Mouse (Mus musculus) gastrocnemius, postnatal 4 days (tissue): ENCODE results near the gene Smpd1. TPM values are rescaled to one million over a fixed set of nuclear protein-coding genes. Genes with fewer than 3 reads are reported as not detected.

ENCODE experiments used
- DNase-seq, 2 experiments: peaks; one replicate each; pipeline ENCODE4 v3.0.0; 2021 to 2022; ENCODE audit warnings: low spot score in 2 of 2, mixed read lengths in 2 of 2
- total RNA-seq, 2 experiments: library from RNA; stranded (reverse); gene quantifications; 2 replicates each; pipeline ENCODE4 v1.2.3; 2021

Smpd1 gene
- total RNA-seq, 2 experiments from 2014 or later = 36.3 to 39.2 TPM

DNA sequence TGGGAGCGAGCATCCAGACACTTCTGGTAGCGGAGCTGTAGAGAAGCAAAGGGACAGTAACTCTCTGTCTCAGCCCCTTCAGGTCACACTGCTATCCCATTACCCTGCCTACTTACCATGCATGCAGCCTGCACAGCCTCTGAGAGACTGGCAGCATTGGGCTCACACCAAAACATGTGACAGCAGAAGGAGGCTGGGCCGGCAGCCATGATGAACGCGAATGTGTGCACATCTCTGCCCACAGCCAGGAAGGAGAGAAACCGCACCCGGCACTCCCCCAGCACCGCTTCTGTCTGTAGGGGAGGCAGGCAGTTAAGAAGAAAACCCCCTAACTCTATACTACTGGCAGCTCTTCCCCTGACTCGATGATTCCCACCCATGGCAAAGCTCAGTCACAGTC, 4.9 kb downstream of the Smpd1 start:
- no peak for DNase-seq

- DNase-seq = no peak
Measured at GRCm38 (mm10) chr7:105562317-105562716, 8.2 kb downstream of the Smpd1 start.

DNA sequence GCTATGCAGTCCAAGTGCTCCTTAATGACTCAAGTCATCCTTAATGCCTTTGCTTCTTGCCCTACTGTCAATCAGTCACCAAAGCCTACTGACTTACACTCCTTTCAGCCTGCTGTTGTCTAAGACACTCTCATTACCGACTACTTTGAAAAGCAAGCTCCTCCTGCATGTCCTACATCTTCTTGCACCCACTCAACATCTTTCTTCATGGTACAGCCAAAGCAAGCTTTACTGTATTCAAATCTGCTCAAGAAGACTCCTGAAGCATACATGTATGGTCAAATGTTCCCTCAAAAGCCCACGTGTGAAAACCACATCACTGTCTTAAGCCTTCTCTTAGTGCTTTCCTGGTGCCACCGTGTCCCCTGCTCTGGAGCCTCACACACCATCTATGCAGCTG, 9.2 kb downstream of the Smpd1 start:
- no peak for DNase-seq

DNA sequence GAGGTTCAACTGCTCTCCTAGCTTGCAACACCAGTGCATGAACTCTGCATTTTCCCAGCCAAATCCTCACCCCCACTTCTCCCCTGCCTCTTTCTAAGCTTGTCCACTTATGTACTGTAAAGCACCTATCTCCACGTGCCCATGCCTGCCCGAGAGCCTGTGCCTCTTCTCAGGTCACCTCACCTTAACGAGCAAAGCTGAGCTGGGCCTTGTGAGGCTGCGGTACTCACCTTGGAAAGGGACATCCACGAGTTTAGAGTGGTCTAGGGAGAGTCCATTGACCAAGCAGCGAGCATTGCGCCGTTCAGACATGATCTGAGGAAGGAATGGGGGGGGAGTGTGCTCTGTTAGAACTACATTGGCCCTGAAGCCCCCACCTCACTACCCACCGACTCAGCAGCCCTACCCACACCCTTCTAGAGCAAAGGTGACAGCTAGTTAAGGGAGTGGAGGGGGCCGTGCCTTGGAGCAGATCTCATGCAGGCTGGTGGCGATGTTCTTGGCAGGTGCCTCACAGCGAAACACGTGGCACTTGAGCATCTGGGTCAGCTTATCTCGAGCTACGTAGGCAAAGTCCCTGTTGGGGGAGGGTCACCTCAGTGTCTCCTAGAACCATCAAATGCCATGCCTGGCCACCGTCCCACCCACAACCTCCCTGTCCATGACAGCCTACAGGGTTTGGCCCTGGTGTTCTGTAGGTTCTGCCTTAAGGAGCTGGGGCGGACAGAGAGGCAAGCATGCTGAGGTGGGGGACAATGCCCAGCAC, 11.1 kb downstream of the Smpd1 start:
- no peak for DNase-seq

- no peak for DNase-seq
Measured at GRCm38 (mm10) chr7:105568583-105568982, 14.4 kb downstream of the Smpd1 start.

GRCm38 (mm10) chr7:105568988-105569471, 14.9 kb downstream of the Smpd1 start:
- no peak for DNase-seq

DNA sequence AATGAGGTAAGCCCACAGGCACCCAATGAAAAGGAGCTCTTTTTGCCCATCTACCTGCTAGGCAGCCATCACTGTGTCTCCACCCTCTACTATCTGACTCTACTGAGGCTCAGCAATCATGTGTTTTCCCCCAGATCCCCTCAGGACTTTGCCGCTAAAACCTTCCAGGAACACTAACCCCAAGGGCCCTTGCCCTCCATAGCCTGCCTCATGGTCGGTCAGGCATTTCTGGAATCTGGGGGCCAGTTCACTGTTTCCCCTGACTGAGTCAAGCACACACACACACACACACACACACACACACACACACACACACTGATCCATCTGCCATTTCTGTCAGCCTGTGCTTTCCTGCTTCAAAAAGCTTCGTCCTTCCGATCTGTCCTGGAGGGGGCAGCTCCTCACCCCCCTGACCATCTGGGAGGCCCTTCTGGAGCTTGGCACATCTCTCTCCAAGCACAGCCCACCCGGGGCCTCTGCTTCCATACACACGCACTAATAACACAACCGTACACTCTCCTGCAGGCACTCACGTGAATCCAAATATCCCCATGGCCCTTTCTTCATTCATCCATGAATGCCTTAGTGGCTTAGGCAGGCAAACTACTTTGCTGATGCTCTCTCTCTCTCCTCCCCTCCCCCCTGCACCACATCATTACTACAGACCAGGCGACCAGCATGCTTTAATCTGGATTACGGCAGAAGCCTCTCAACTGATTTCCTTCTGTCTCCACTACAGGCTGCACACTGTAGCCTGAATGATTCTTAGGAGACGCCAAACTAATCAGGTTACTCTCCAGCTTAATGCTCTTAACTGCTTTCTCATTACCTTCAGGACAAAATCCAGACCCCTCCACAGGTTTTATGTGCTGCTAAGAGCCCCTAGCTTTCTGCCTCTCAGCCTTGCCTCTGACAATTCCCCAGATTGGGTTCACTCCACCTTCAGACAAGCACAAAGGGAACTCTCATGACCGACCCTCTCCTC, 15.6 kb downstream of the Smpd1 start:
- no peak for DNase-seq

DNA sequence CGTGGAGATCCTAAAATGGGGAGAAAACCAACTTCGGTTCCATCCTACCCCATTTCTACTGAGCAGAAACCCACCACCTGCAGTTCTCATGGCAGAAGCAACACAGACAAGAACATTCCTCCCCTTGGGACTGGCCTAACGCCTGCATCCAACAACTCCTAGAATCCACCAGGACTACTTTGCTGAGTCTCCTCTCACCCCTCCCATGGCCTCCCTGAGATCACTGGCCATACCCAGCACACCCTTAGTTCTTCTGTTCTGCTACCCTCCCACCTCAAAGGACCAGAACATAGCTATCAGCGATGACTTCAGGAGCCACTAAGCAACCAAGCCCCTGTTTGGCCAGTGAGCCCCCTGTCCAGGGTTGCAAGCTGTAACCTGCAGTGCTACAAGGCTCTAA, 16.6 kb downstream of the Smpd1 start:
- no peak for DNase-seq

- DNase-seq = no peak
Measured at GRCm38 (mm10) chr7:105572949-105573348, 18.8 kb downstream of the Smpd1 start.

GRCm38 (mm10) chr7:105574537-105574936, 20.4 kb downstream of the Smpd1 start:
- no peak for DNase-seq

DNA sequence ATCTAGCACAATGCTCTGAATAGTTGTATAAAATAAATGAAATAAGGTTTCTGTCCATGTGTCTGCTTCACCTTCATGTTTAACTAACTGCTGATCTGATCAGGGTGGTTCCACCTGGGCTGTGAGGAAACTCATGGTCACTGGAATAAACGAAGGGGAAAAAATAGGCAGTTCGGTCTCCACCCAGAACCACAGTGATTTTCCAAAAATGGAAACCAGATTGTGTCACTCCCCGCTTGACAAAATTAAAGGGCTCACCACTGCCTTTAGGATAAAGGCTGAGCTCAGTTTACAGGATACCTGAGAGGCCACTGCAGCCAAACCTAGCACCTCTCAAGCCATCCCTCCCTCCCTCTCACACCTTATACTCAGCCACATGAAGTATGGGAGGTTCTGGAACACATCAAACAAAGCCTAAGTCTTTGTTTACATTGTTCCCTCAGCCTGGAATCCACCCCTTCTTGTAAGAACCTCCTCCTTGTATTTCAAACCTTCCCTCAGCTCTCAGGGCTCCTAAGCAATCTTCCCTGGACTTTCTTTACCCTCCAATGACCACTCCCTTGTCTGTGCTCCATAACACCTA, 22.1 kb downstream of the Smpd1 start:
- no peak for DNase-seq

- no peak for DNase-seq
Measured at GRCm38 (mm10) chr7:105577377-105577871, 23.3 kb downstream of the Smpd1 start.

DNA sequence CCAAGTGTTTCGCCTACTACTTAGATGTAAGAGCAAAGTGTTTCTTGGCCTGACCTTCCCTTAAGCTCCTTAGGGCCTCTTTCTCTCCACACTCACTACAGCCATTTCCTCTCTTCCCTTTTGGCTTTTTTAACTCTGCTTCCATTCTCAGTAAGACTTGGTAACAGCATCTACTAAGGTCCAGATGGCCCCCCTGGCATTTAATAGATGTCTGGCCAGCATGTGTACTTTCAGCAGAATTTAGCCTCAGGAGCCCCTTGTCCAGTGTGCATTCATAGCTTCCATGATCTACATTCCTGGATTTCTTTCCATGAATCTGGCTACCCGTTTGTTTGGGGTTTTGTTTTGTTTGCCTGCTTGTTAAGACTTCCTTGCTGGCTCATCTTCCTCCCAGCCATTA, 24.3 kb downstream of the Smpd1 start:
- DNase-seq = no peak

GRCm38 (mm10) chr7:105580627-105581089, 26.5 kb downstream of the Smpd1 start:
- DNase-seq = no peak

DNA sequence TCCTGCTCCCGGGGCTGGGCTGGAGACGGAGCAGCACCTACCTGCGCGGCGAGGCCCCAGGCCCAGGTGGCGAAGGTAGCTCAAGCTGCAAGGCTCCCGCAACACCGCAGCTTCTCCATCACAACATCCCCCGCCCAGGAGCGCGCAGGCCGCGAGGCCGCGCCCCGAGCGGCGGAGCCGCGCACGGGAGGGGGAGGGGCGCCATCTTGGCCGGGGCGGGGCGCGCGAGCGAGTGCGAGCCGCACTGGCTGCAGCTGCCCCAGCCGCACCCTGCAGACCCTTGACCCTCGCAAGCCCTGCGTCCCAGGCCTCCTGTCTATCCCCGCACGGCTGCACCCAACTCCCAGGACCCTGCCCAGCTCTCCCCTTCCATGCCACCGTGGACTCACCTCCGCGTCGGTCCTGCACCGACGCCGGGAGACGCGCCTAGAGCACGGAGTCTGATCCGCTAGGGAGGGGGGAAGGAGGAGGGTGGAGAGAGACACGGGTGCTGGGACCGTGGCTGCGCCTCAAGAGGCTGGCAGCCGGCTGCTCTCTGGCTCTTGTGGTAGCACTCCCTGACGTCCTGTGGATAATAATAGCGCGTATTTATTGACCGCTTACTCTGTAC, 27.0 kb downstream of the Smpd1 start, which contains the start of gene Apbb1:
TSS of gene Apbb1 (minus strand) at position 560 of the 610 bp plus-strand sequence.
- DNase-seq = peak; percentile 69 to 72

GRCm38 (mm10) chr7:105581959-105582358, 27.8 kb downstream of the Smpd1 start:
- DNase-seq = no peak

DNA sequence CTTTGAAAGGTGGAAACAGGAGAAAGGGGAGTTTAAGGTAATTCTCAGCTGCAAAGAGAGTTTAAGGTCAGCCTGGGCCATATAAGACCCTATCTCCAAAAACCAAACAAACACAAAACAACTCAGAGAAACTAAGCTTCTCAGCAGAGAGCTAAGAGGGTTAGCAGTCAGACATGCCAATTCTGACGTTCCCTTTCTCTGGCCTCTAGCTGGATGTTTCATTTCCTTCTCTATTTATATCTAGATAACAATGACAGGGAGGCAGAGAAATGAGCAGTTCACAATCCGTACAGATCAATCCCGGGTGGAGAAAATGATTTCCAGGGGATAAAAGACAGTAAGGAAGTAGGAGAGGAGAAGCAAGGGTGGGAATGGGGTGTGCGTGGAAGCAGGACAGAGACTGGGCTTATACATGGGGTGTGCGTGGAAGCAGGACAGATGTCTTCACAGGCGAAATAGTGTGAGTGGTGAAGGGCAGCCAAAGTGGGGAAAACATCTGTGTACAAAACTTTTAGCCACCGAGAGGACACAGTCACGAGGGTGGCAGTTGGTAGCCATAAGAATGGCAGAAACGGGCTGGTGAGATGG, 34.3 kb downstream of the Smpd1 start:
- no peak for DNase-seq

- DNase-seq = no peak
Measured at GRCm38 (mm10) chr7:105590097-105590496, 35.9 kb downstream of the Smpd1 start.

DNA sequence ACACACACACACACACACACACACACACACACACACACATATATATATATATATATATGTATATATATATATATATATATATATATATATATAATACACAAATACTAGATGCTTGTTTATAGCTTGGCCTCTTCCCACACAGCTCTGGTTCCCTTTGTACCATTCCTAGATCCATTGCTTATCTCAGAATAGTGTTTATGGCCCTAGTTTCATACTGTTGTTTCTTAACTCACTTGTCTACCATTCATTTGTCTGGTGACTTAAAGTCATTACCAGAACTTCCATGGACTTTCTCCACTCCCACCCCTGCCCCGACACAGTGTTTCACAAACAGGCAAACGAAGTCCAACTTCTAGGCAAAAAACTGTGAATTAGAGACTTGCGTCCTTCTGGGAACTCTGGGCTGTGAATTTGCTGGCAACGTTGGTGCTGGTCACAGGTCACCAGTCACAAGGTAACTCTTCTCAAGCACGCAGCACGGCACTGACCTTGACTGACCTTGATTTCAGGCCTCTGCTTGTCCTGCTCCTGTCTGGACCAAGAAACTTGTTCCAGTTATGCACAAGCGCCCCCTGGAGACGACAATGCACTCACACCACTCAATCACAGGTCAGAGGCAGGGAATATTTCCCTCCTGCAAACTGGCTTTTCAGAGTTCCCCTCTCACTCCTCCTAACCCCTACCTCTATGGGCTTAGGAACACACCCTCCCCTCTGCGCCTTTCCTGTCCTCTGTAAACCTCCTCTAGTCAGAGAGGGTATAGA, 48.9 kb downstream of the Smpd1 start:
- peak in 1 of 2 experiments; percentile 67 for DNase-seq
